Mouse (Mus musculus) liver, adult 2 months (tissue): ENCODE results near the gene Neu2.

Experiments used
- CTCF ChIP-seq: fragments of 200-500 bp; IDR thresholded peaks from 2 replicates; pipeline ENCODE4 v1.5.1; 2011; ENCODE audit warnings: low read depth, low read length, control low read depth
- POLR2A ChIP-seq: fragments of 200-500 bp; IDR thresholded peaks from 2 replicates; pipeline ENCODE4 v1.6.1; 2011; ENCODE audit warnings: low read length, control low read depth; ENCODE audit not compliant: insufficient read depth; ENCODE audit errors: extremely low read depth

- no peak for TF ChIP-seq CTCF
- no peak for TF ChIP-seq POLR2A
These were observed 53.3 kb downstream of the Neu2 start for GRCm38 (mm10) chr1:87562967-87563366.
